Mouse (Mus musculus) neural tube, postnatal 0 days (tissue): ENCODE measurements around the gene Kif3a. TPM values are rescaled to one million over a fixed set of nuclear protein-coding genes. Genes with fewer than 3 reads are reported as not detected.

Experiments used
- polyA plus RNA-seq: library from polyadenylated mRNA; unstranded; fragments of >200 nt; fragmentation: Nextera tagmentation; extraction: Ambion mirVana; gene quantifications from 2 replicates; pipeline ENCODE4 v1.2.1, GENCODE M21; 2015

Gene Kif3a
- 307 and 308 TPM in 2 replicates for polyA plus RNA-seq

DNA sequence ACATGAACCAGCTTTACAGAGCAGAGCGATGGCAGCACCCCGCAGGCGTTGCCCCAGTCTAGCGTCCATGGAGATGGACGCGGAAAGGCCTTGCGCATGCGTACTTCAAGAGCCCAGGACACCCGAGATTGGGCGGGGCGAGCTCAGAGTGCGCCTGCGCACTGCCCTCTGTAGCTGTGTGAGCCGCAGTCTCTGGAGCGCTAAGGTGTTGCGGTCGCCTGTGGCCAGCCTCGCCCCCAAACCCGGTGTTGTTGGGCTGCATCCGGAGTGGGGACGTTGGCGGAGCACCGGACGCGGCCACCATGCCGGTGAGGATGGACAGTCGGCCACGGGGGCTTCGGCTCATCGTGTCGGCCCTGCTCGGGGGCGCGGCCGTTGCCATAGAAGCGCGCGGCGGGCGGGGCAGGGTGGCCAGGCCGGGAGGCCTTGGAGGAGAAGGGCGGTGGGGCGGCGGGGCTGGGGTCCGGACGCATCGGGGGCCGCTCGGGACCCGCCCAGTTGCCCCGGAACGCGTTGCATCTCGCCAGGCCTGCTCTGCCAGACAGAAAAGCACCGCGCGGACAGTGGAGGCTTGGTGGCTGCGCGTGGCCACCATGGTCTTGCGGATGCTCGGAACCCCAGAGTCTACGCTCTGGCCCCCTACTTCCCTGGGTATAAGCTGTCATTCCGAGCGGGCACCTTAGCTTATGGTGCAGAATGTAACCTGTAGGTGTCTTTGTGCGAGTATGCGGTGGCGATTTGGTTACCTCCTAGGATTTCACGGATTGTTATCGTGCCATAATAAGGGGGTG, at the start of gene Kif3a:
Kif3a (plus strand) TSS at position 156 of the 791 bp plus-strand sequence.

DNA sequence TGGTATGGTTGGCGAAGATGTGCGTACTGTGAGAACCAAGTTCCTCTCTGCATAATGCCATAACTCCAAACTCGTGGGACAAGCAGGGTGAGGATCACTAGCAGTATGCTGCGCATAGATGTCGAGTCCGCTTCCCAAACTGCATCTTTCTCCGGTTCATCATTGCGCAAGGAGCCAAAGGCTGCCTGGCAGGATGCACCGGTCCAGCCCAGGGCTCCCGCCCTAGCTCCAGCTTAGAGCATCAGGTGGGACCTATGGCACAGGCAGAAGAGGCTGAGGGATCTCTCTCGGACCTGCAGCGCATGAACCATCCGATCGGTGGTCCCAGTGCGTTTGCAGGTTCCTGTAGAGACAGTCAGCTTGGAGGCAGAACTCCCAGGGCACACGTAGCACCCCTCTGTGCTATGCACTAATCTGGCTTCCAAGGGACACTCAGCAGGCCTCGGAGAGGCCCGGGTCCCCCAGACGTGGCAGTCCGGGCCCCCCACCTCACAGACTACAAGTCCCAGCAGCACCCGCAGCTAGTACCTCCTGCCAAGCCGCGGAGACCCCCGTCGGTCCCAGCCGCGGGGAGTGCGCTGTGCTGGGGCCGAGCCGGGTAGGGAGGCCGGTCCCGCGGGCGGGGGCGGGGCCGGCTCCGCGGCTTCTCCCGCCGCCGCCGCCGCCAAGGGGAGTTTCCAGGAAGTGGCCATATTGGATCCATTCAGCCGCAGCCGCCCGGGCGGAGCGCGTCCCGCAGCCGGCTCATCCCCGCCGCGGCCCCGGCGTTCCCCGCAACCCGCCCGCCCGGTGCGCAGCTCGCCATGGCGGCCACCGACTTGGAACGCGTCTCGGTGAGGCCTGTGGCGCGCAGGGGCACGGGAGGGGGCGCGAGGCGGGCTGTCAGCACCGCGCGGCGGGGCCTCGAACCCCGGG, 47.7 kb upstream of the Kif3a start, which contains the start of gene Sept8:
Sept8 (plus strand) TSS at position 51 of the 915 bp plus-strand sequence.

DNA sequence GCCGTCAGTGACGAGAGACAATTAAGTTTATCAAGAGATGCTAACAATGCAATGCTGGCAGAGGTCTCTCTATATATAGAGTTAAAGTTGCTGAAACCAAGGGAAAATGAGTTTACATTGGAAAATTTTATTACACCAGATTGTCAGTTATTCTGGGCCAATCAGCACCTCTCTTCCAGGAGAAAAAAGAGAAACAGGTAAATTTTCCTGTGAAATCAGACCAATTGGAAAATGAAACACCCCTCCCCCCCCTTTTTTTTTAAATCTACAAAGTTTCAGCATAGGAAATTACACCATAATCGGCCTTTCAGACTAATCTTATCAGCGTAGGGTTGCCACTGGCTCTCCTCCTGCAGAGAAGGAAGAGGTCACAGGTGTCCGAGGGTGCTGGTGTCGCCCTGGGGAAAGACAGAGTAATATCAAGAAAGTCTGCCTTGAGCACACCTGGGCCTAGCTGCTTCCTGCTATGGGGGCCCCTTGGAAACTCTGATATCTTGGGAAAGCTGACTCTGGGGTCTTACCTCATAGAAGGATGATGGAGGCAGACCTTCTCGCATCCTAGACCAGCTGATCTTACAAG, 51.5 kb downstream of the Kif3a start, which contains the start of gene Il4:
Il4 (minus strand) TSS at position 51 of the 580 bp plus-strand sequence.

DNA sequence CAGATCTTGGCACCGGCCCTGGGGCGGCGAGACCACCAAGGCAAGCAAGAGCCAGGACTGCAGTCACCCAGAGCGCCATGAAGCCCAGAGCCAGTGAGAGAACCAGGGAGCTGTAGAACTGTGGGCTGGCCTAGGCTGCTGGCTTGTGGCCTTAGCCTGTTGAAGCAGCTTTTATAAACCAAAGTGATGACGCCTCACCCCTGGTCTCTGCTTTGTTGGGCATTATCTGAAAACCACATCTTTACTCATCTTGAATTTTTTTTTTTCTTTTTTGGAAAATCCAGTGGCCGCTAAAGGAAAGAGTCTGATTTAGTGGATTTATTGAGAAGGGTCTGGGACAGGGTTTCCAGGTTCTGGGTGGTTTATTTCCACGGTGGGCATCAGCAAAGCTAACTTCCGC, 67.4 kb downstream of the Kif3a start, which contains the start of gene Il13:
Il13 (minus strand) TSS at position 147 of the 400 bp plus-strand sequence.

Other genes with a start within 250 kb of the Kif3a start
- 15.9 and 16.5 TPM in 2 replicates for gene Zcchc10, start 242.7 kb upstream of the Kif3a start, polyA plus RNA-seq
- gene Aff4, start 216.5 kb upstream of the Kif3a start, polyA plus RNA-seq: 101 and 120 TPM in 2 replicates
- gene Leap2, start 144.2 kb upstream of the Kif3a start, polyA plus RNA-seq: not detected in 2 replicates
- gene Uqcrq, start 136.5 kb upstream of the Kif3a start, polyA plus RNA-seq: 1,163 and 1,257 TPM in 2 replicates
- 1.9 and 2.4 TPM in 2 replicates for gene Gdf9, start 136.4 kb upstream of the Kif3a start, polyA plus RNA-seq
- 0.06 TPM in 1 of 2 replicates, not detected in the other for gene Gm10447, start 110.3 kb upstream of the Kif3a start, polyA plus RNA-seq
- gene Shroom1, start 110.2 kb upstream of the Kif3a start, polyA plus RNA-seq: 3.6 and 3.7 TPM in 2 replicates
- gene Gm9837, start 96.9 kb upstream of the Kif3a start, polyA plus RNA-seq: not detected in 2 replicates
- 0.59 and 0.99 TPM in 2 replicates for gene Gm9945, start 87.2 kb upstream of the Kif3a start, polyA plus RNA-seq
- 6.8 and 7.0 TPM in 2 replicates for gene Sowaha, start 87.1 kb upstream of the Kif3a start, polyA plus RNA-seq
- gene Sept8, start 48.1 kb upstream of the Kif3a start, polyA plus RNA-seq: 25.2 and 25.5 TPM in 2 replicates
- 3.0 and 3.7 TPM in 2 replicates for gene Il4, start 51.3 kb downstream of the Kif3a start, polyA plus RNA-seq
- not detected in 2 replicates for gene Il13, start 67.3 kb downstream of the Kif3a start, polyA plus RNA-seq
- 11.7 and 11.8 TPM in 2 replicates for gene Rad50, start 139.9 kb downstream of the Kif3a start, polyA plus RNA-seq
- gene Il5, start 153.4 kb downstream of the Kif3a start, polyA plus RNA-seq: 0.09 and 0.15 TPM in 2 replicates
- 5.2 and 5.6 TPM in 2 replicates for gene Irf1, start 202.6 kb downstream of the Kif3a start, polyA plus RNA-seq
- gene Gm17334, start 205.8 kb downstream of the Kif3a start, polyA plus RNA-seq: 0.17 and 0.25 TPM in 2 replicates